Mouse (Mus musculus) left cerebral cortex, postnatal 14 days (tissue): ENCODE results near the gene Lcp1. TPM values are rescaled to one million over a fixed set of nuclear protein-coding genes. Genes with fewer than 3 reads are reported as not detected.
"Not testable (repeated sequence)": the region's sequence is repeated elsewhere in the genome, so short reads cannot be mapped to it uniquely, and the experiment has no call there.

Experiments used
- DNase-seq, 2 experiments: peaks; one replicate each; pipeline ENCODE4 v3.0.0; 2021 to 2022; ENCODE audit warnings: low spot score in 2 of 2, mixed read lengths in 1 of 2
- intact Hi-C: fragments of 180-260 bp; cut with DNase I; formaldehyde crosslinking; loops from one replicate; pipeline ENCODE4 v1.15.1; 2025
- long read RNA-seq, 2 experiments: library from polyadenylated mRNA; stranded (forward); transcript quantifications; one replicate each; pipeline ENCODE4 v2.0.0; 2021
- total RNA-seq, 2 experiments: library from RNA; stranded (reverse); gene quantifications; 2 replicates each; pipeline ENCODE4 v1.2.3; 2021

Lcp1 gene
- total RNA-seq: 1 to 10 TPM; 8.5 to 8.7 TPM
- long read RNA-seq, experiment 1, partial matches to known transcripts: 8 of 9 reads
- long read RNA-seq, experiment 1, other reads (novel, unspliced or antisense): 1 of 9 reads
- long read RNA-seq, experiment 2, partial matches to known transcripts: 4 of 9 reads
- long read RNA-seq, experiment 2, other reads (novel, unspliced or antisense): 3 of 9 reads

GRCm38 (mm10) chr14:75130501-75131318 is at the start of gene Lcp1, which contains the start of gene Lrrc63:
Gene Lcp1 (plus strand): TSS chr14:75131101.
Gene Lrrc63 (minus strand): TSS chr14:75130881.
- DNase-seq: peak; percentile 32 to 48
- intact Hi-C loops: no loop called here

GRCm38 (mm10) chr14:75102956-75103355 is 27.9 kb upstream of the Lcp1 start:
- DNase-seq: no peak
- intact Hi-C loops: no loop called here

- DNase-seq: no peak
- intact Hi-C loops: no loop called here
These were observed 9.2 kb upstream of the Lcp1 start for GRCm38 (mm10) chr14:75121658-75122057.

DNA sequence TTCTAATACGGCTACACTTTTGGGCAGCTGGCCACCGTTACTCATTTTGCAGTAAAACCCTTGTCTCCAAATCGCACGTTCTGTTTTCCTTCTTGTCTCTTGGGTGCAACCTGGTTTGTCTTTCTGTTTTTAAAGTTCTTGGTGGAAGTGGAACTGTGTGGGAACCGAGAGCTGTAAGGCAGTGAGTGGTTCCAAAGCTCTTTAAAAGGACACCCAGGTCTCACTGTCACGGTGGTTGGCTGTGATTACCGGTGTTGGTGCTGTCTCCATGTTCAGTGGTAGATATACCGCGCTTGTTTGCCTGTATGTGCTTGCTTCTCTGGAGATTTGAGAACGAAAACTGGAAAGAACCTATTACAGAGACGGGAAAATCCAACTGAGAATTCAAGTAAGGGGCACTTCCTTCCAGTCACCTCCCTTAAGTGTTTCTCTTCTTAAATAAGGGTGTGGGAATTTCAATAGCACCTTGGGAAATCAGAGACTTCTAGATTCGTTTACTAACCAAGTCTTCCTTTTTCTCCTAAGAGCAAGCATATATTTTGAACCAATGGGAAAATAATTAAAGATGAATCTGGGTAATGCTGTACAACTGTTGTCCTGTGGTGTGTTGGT is 529 bp downstream of the Lcp1 start:
- intact Hi-C loops: no loop called here
- peak; percentile 5 to 7 for DNase-seq

DNA sequence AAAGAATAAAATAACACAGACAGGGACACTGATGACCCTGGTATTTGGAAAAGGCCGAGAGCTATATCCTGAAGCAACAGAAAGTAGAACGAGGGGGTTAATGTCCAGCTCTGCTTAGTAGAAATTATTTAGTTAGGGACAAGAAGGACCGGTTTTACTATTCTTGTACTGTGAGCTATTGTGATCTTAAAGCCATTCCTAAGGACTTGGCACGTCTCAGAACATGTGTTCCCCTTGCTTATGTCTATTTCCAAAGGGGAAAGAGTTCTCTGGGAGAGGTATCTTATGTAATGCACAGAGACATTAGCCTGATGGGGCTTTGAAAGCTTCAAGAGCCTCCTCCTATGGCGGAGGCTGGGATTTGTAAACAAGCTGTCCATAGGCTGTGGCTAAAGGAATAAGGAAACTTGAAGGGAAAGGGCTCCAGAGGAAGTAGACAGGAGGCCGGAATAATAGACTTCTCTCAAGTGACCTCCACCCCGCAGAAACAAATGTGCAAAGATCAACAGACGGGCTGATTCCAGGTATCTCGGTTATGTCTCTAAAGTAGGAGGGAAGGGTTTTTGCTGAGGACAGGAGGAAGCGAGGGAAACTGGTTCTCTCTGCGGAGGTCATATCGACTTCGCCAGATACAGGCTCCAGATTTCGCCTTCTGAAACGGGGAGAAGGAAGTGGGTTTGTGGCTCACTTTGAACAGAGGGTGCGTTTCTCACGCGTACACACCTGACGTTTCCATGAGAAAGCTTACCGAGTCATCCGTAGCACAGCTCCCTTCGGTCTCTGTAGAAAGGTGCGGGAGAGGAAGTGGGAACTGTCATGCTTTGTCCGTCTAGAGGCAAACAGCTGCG is 5.4 kb downstream of the Lcp1 start:
- no peak for DNase-seq
- intact Hi-C loops: no loop called here

DNA sequence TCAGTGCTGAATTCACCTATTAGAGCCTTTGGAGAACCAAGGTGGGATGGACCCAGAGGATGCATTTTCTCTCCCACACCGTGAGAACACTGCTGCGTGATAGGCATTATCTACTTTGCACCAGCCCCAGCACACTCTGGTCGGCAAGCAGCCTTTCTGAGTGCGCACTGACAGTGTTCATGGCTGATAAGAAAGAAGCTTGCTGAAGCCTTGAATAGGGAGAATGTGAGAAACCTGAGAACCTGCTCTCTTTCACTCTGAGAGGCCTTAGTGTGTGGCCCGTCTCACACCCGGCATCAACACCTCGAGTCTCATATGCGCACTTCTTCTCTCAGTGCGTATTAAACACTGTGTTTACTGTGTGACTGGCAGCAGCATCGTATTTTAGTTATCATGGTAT is 7.6 kb downstream of the Lcp1 start:
- intact Hi-C loops: no loop called here
- no peak for DNase-seq

DNA sequence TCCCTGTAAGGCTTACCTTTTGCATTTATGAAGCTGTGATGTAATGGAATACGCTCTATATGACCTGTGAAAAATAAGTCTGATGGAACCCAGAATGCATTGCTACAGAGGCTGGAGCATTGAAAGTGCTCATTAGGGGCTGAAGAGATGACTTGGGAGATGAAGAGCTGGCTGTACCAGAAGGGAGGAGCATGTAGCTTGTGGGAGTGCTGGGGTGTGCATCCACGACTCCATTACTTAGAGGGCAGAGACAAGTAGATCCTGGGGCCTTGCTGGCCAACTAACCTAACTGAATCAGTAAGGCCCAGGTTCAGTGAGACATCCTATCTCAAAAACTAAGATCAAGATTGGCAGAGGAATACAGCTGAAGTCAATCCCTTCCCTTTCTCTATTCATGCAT is 8.3 kb downstream of the Lcp1 start:
- intact Hi-C loops: no loop called here
- DNase-seq: no peak

DNA sequence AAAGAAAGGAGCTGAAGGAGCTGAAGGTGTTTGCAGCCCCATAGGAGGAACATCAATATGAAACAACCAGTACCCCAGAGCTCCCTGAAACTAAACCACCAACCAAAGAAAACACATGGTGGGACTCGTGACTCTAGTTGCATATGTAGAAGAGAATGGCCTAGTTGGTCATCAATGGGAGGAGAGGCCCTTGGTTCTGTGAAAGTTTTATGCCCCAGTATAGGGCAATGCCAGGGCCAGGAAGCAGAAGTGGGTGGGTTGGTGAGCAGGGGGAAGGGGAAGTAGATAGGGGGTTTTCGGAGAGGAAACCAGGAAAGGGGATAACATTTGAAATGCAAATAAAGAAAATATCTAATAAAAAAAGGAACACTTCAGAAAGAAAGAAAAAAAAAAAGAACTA is 16.8 kb downstream of the Lcp1 start:
- DNase-seq, intact Hi-C loops: not testable (repeated sequence)

DNA sequence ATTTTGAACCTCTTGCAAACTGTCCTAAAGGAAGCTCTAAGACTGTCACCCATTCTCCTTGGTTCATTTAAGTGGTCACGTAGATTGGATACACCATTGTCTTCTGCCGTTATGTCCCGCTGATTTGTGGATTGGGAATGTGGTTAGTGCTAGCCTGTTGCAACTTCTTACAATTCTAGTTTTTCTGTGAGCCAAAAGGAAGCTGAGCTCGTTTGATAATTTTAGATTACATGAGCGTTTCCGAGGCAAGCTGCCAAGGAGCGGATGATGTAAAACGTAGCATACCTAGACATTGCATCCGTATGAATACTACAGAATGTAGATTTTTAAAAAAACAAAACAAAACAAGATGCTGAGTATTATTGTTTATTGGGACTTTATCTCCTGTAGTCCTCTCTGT is 17.3 kb downstream of the Lcp1 start:
- peak; percentile 39 to 54 for DNase-seq
- intact Hi-C loops: no loop called here

DNA sequence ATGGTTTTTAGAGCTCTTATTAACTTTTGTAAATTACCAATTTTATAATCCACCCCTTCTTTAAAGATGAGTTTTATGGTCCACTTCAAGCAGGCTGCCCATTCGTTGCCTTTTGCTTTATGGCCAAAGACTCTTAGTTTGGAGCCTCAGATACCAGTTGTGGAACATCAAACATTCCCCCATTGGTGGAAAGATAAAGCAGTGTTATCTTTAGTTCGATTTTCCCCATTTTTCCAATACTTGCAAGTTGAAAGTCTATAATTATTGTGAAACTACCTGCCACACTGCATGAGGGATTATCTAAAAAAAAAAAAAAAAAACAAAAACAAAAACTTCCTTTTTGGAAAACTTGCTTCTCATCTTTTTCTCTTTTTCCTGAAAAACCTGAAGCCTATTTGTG is 19.8 kb downstream of the Lcp1 start:
- no peak for DNase-seq
- intact Hi-C loops: no loop called here

- intact Hi-C loops: no loop called here
- no peak for DNase-seq
These were observed 20.2 kb downstream of the Lcp1 start for GRCm38 (mm10) chr14:75151146-75151545.

GRCm38 (mm10) chr14:75154481-75154880 is 23.6 kb downstream of the Lcp1 start:
- no peak for DNase-seq
- intact Hi-C loops: no loop called here

DNA sequence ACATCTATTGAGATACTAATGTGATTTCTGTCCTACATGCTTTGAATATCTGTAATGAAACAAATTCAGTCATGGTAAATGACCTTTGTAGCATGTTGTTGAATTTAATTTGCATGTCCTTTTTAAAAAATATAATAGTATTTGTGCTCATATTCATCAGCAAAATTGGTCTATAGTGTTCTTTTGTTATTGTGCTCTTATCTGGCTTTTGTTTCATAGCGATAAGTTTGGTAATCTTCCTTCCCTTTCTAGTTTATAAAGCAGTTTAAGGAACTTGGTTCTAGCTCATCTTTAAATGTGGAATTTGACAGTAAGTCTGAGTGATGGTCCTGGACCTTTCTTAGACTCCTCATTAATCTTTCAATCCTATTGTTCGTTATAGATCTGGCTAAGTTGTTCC is 28.5 kb downstream of the Lcp1 start:
- DNase-seq: no peak
- intact Hi-C loops: no loop called here

GRCm38 (mm10) chr14:75163866-75164265 is 33.0 kb downstream of the Lcp1 start:
- intact Hi-C loops: no loop called here
- DNase-seq: no peak

- intact Hi-C loops: no loop called here
- DNase-seq: no peak
These were observed 33.4 kb downstream of the Lcp1 start for GRCm38 (mm10) chr14:75164345-75164744.

GRCm38 (mm10) chr14:75165574-75166131 is 34.8 kb downstream of the Lcp1 start:
- DNase-seq: no peak
- intact Hi-C loops: no loop called here

GRCm38 (mm10) chr14:75168501-75168900 is 37.6 kb downstream of the Lcp1 start:
- DNase-seq: no peak
- intact Hi-C loops: no loop called here

DNA sequence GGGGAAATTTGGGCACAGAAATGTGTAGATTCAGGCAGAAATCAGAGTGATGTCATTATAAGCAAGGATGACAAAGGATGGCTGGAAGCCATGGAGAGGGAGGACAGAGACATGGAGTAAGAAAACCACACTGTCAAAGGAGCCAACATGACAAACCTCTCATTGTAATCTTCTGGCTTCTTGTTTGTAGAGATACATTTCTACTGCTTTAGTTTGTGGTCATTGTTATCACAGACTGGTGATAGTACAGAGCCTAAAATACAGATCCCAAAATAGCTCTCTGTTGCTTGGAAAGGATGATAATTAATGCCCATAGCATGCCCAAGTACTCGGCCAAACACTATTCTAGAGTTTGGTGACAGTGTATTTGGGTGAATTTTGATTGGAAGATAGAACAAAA is 39.6 kb downstream of the Lcp1 start:
- no peak for DNase-seq
- intact Hi-C loops: no loop called here

DNA sequence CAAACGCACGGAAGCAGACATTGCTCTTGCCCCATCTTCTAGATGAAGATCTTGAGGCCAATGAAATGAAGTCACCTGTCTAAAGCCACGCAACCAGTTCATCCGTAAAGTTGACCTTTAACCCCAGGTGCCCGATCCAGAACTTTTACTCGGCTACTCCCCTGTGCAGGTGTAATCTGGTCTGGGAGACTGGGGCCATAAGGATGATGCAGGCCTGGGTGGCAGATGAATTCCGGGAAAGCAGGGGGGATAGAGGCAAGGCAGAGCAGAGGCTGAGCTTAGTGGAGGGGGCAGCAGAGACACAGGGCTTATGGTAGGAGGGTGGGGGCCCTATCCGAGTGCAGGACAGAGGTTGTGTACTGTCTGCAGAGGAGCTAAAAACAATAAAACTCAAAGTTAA is 43.4 kb downstream of the Lcp1 start:
- intact Hi-C loops: no loop called here
- no peak for DNase-seq
